ENCODE assay signal across 8 mouse cellular contexts in genomic region chr10:75834250-75834649, GRCm38 (mm10). TPM values are rescaled to one million over a fixed set of nuclear protein-coding genes. Genes with fewer than 3 reads are reported as not detected.
DNase-seq lines count a peak whose midpoint lies in the region; ATAC-seq and TF ChIP-seq lines count a peak whose summit lies in the region.

No protein-coding gene starts in this region.

- peak; percentile 7 for ATAC-seq in CD4-positive, CD25-positive, alpha-beta regulatory T cell, adult 4 months
- ATAC-seq in erythroid progenitor cell, adult 5-6 weeks (replicated peaks; ENCODE audit: low FRiP score, poor library complexity, severe bottlenecking) = peak; percentile 45
- ATAC-seq in heart, postnatal 0 days (ENCODE audit: insufficient read depth, low read depth) = 0 out of 2 replicates have a peak, but pooled peaks have one; percentile 16
- ATAC-seq in inflammation-experienced regulatory T-cells, adult 6 months = no peak

- peak overlapping the region; percentile 98 for H3K27ac ChIP-seq in bone marrow macrophage, adult 2 months (ENCODE audit: insufficient read depth, low read depth, low read length)
- 0 out of 2 replicates have a peak overlapping the region, but pooled peaks have one; percentile 1 for H3K27ac ChIP-seq in heart, postnatal 0 days (ENCODE audit: low read depth)

- no peak for TF ChIP-seq POLR2A in bone marrow macrophage, adult 2 months (IDR thresholded peaks at IDR 0.05; ENCODE audit: borderline replicate concordance, low read depth, low read length)

- 3% methylated on average over 21 of the region's 21 CpGs for WGBS in heart, postnatal 0 days

- peak overlapping the region; percentile 78 for H3K4me3 ChIP-seq in bone marrow macrophage, adult 2 months (ENCODE audit: insufficient read depth, low read length)
- H3K4me3 ChIP-seq in heart, postnatal 0 days (ENCODE audit: low read depth, low read length) = peak overlapping the region; percentile 47
- peak overlapping the region; percentile 90 for H3K4me3 ChIP-seq in megakaryocyte, embryonic 14.5 days (replicated peaks)

- H3K4me2 ChIP-seq in heart, postnatal 0 days (ENCODE audit: low read depth, low read length) = peak overlapping the region; percentile 71

- H3K4me1 ChIP-seq in bone marrow macrophage, adult 2 months (ENCODE audit: control insufficient read depth, insufficient read depth, low read length) = peaks cover 21% of the 10 kb centered on the region
- peaks cover 23% of the 10 kb centered on the region for H3K4me1 ChIP-seq in heart, postnatal 0 days (ENCODE audit: control insufficient read depth, insufficient read depth)
- H3K4me1 ChIP-seq in megakaryocyte, embryonic 14.5 days = peaks cover 53% of the 10 kb centered on the region

- no peaks in the 10 kb centered on the region for H3K9me3 ChIP-seq in heart, postnatal 0 days (replicated peaks; ENCODE audit: control insufficient read depth, low read length)
- H3K9me3 ChIP-seq in megakaryocyte, embryonic 14.5 days = no peaks in the 10 kb centered on the region

- peak; percentile 60 for DNase-seq in heart, postnatal 0 days (ENCODE audit: low spot score)
- peak; percentile 96 for DNase-seq in kidney, postnatal 36 days
- DNase-seq in spleen, adult 12 weeks (ENCODE audit: low spot score) = peak; percentile 61

- no peak for TF ChIP-seq EP300 in heart, postnatal 0 days (IDR thresholded peaks at IDR 0.05; ENCODE audit: low read depth)

- peak overlapping the region; percentile 27; the same call in 1 of the 2 replicates for H3K9ac ChIP-seq in heart, postnatal 0 days (replicated peaks; ENCODE audit: low read depth, low read length)

- H3K27me3 ChIP-seq in heart, postnatal 0 days (ENCODE audit: control insufficient read depth, insufficient read depth, low read length) = no peaks in the 10 kb centered on the region
- H3K27me3 ChIP-seq in megakaryocyte, embryonic 14.5 days (replicated peaks) = peaks cover 14% of the 10 kb centered on the region

- no peaks in the 10 kb centered on the region for H3K36me3 ChIP-seq in heart, postnatal 0 days (replicated peaks; ENCODE audit: control insufficient read depth, insufficient read depth, low read length)
- H3K36me3 ChIP-seq in megakaryocyte, embryonic 14.5 days (replicated peaks; ENCODE audit: low read length) = no peaks in the 10 kb centered on the region

- no peak for TF ChIP-seq CTCF in bone marrow macrophage, adult 2 months (IDR thresholded peaks at IDR 0.05; ENCODE audit: low read depth, low read length)
- TF ChIP-seq CTCF in heart, postnatal 0 days (IDR thresholded peaks at IDR 0.05; ENCODE audit: low read depth) = no peak

RNA-seq across cellular contexts. Expression of gene Gstt2, which starts 3.0 kb away (rescaled TPM):
- polyA plus RNA-seq in CD4-positive, CD25-positive, alpha-beta regulatory T cell, adult 4 months (2017; shearing (Covaris generic)) = 10 to 100 TPM; 47.5 to 54.8 TPM
- 17.2 and 18.8 TPM in 2 replicates for polyA plus RNA-seq in bone marrow macrophage, adult 2 months (2012; ENCODE audit: insufficient read depth, insufficient read length, missing spikeins)
- 18.4 and 20.5 TPM in 2 replicates for total RNA-seq in erythroid progenitor cell, adult 5-6 weeks (2015; ENCODE audit: low replicate concordance)
- total RNA-seq in erythroid progenitor cell, adult 5-6 weeks (2017; ENCODE audit: low replicate concordance) = 9.8 and 42.0 TPM in 2 replicates
- total RNA-seq in heart, postnatal 0 days (2014; rRNA removed; ENCODE audit: low replicate concordance) = 6.0 and 10.9 TPM in 2 replicates
- 12.8 and 13.0 TPM in 2 replicates for polyA plus RNA-seq in heart, postnatal 0 days (2015; fragmentation: Nextera tagmentation; extraction: Ambion mirVana)
- 2.3 TPM in 1 of 2 replicates, not detected in the other for polyA plus RNA-seq in megakaryocyte, embryonic 14.5 days (2012; ENCODE audit: insufficient read depth, low replicate concordance)
- polyA plus RNA-seq in inflammation-experienced regulatory T-cells, adult 6 months (2017; shearing (Covaris generic)) = 10 to 100 TPM; 52.2 to 69.9 (median 64.5) TPM

RNA-seq across cellular contexts. Expression of gene Gstt4, which starts 11.9 kb away (rescaled TPM):
- not detected for polyA plus RNA-seq in CD4-positive, CD25-positive, alpha-beta regulatory T cell, adult 4 months (2017; shearing (Covaris generic))
- polyA plus RNA-seq in bone marrow macrophage, adult 2 months (2012; ENCODE audit: insufficient read depth, insufficient read length, missing spikeins) = not detected in 2 replicates
- not detected in 2 replicates for total RNA-seq in erythroid progenitor cell, adult 5-6 weeks (2015; ENCODE audit: low replicate concordance)
- not detected in 2 replicates for total RNA-seq in erythroid progenitor cell, adult 5-6 weeks (2017; ENCODE audit: low replicate concordance)
- not detected in 2 replicates for total RNA-seq in heart, postnatal 0 days (2014; rRNA removed; ENCODE audit: low replicate concordance)
- not detected in 2 replicates for polyA plus RNA-seq in heart, postnatal 0 days (2015; fragmentation: Nextera tagmentation; extraction: Ambion mirVana)
- 0.10 TPM in 1 of 2 replicates, not detected in the other for polyA plus RNA-seq in megakaryocyte, embryonic 14.5 days (2012; ENCODE audit: insufficient read depth, low replicate concordance)
- not detected for polyA plus RNA-seq in inflammation-experienced regulatory T-cells, adult 6 months (2017; shearing (Covaris generic))

RNA-seq across cellular contexts. Expression of gene Mif, which starts 25.8 kb away (rescaled TPM):
- 100 to 1,000 TPM; 486 to 555 TPM for polyA plus RNA-seq in CD4-positive, CD25-positive, alpha-beta regulatory T cell, adult 4 months (2017; shearing (Covaris generic))
- 181 and 195 TPM in 2 replicates for polyA plus RNA-seq in bone marrow macrophage, adult 2 months (2012; ENCODE audit: insufficient read depth, insufficient read length, missing spikeins)
- total RNA-seq in erythroid progenitor cell, adult 5-6 weeks (2015; ENCODE audit: low replicate concordance) = 49.4 and 54.9 TPM in 2 replicates
- 14.8 and 26.6 TPM in 2 replicates for total RNA-seq in erythroid progenitor cell, adult 5-6 weeks (2017; ENCODE audit: low replicate concordance)
- total RNA-seq in heart, postnatal 0 days (2014; rRNA removed; ENCODE audit: low replicate concordance) = 1,140 and 1,565 TPM in 2 replicates
- polyA plus RNA-seq in heart, postnatal 0 days (2015; fragmentation: Nextera tagmentation; extraction: Ambion mirVana) = 1,324 and 1,428 TPM in 2 replicates
- polyA plus RNA-seq in megakaryocyte, embryonic 14.5 days (2012; ENCODE audit: insufficient read depth, low replicate concordance) = 3,756 and 4,116 TPM in 2 replicates
- 100 to 1,000 TPM; 423 to 560 (median 495) TPM for polyA plus RNA-seq in inflammation-experienced regulatory T-cells, adult 6 months (2017; shearing (Covaris generic))

RNA-seq across cellular contexts. Expression of gene Gstt1, which starts 35.9 kb away (rescaled TPM):
- polyA plus RNA-seq in CD4-positive, CD25-positive, alpha-beta regulatory T cell, adult 4 months (2017; shearing (Covaris generic)) = 1 to 10 TPM in 1 of 2 experiments, not detected in 1; 1.3 TPM
- 1.4 and 4.1 TPM in 2 replicates for polyA plus RNA-seq in bone marrow macrophage, adult 2 months (2012; ENCODE audit: insufficient read depth, insufficient read length, missing spikeins)
- total RNA-seq in erythroid progenitor cell, adult 5-6 weeks (2015; ENCODE audit: low replicate concordance) = 25.6 and 29.3 TPM in 2 replicates
- 18.0 and 25.6 TPM in 2 replicates for total RNA-seq in erythroid progenitor cell, adult 5-6 weeks (2017; ENCODE audit: low replicate concordance)
- total RNA-seq in heart, postnatal 0 days (2014; rRNA removed; ENCODE audit: low replicate concordance) = 12.9 and 20.0 TPM in 2 replicates
- polyA plus RNA-seq in heart, postnatal 0 days (2015; fragmentation: Nextera tagmentation; extraction: Ambion mirVana) = 7.6 and 10.1 TPM in 2 replicates
- 44.0 and 52.9 TPM in 2 replicates for polyA plus RNA-seq in megakaryocyte, embryonic 14.5 days (2012; ENCODE audit: insufficient read depth, low replicate concordance)
- 1 to 10 TPM; 1.7 to 3.6 (median 2.2) TPM for polyA plus RNA-seq in inflammation-experienced regulatory T-cells, adult 6 months (2017; shearing (Covaris generic))

RNA-seq across cellular contexts. Expression of gene Gstt3, which starts 53.0 kb away (rescaled TPM):
- 10 to 100 TPM in 1 of 2 experiments, 1 to 10 TPM in 1; 6.4 to 16.8 TPM for polyA plus RNA-seq in CD4-positive, CD25-positive, alpha-beta regulatory T cell, adult 4 months (2017; shearing (Covaris generic))
- polyA plus RNA-seq in bone marrow macrophage, adult 2 months (2012; ENCODE audit: insufficient read depth, insufficient read length, missing spikeins) = 12.1 and 13.1 TPM in 2 replicates
- 1.3 TPM in 1 of 2 replicates, not detected in the other for total RNA-seq in erythroid progenitor cell, adult 5-6 weeks (2015; ENCODE audit: low replicate concordance)
- 0.13 TPM in 1 of 2 replicates, not detected in the other for total RNA-seq in erythroid progenitor cell, adult 5-6 weeks (2017; ENCODE audit: low replicate concordance)
- 3.2 and 4.1 TPM in 2 replicates for total RNA-seq in heart, postnatal 0 days (2014; rRNA removed; ENCODE audit: low replicate concordance)
- polyA plus RNA-seq in heart, postnatal 0 days (2015; fragmentation: Nextera tagmentation; extraction: Ambion mirVana) = 2.1 and 3.1 TPM in 2 replicates
- 1.6 TPM in 1 of 2 replicates, not detected in the other for polyA plus RNA-seq in megakaryocyte, embryonic 14.5 days (2012; ENCODE audit: insufficient read depth, low replicate concordance)
- polyA plus RNA-seq in inflammation-experienced regulatory T-cells, adult 6 months (2017; shearing (Covaris generic)) = 10 to 100 TPM in 1 of 3 experiments, 1 to 10 TPM in 2; 9.0 to 12.7 (median 9.3) TPM
